In genomic region chr17:86909733-86910495, GRCm38 (mm10) we compare ENCODE assay signal across 9 mouse cellular contexts. TPM values are rescaled to one million over a fixed set of nuclear protein-coding genes. Genes with fewer than 3 reads are reported as not detected.
DNase-seq lines count a peak whose midpoint lies in the region; ATAC-seq and TF ChIP-seq lines count a peak whose summit lies in the region.
"Had no signal": no experiment of that assay in that cellular context is flagged by ENCODE, and none has a peak within 500 bp of the region (broad histone marks: within the 10 kb centered on the region; RNA-seq: fewer than 3 reads in every experiment).

No protein-coding gene starts in this region.

- TF ChIP-seq POLR2A in lung, adult 2 months (IDR thresholded peaks at IDR 0.05; ENCODE audit: borderline replicate concordance, extremely low read depth, low read depth, low read length): no peak

- H3K4me3 ChIP-seq in forebrain, embryonic 10.5 days: no peak overlapping the region
- no peak overlapping the region for H3K4me3 ChIP-seq in forebrain, embryonic 15.5 days
- no peak overlapping the region for H3K4me3 ChIP-seq in lung, adult 2 months (replicated peaks; ENCODE audit: extremely low read depth, low read depth, low read length)
- H3K4me3 ChIP-seq in limb, embryonic 10.5 days: no peak overlapping the region

- peaks cover 22% of the 10 kb centered on the region for H3K27me3 ChIP-seq in forebrain, embryonic 10.5 days (ENCODE audit: poor library complexity, severe bottlenecking)
- no peaks in the 10 kb centered on the region for H3K27me3 ChIP-seq in forebrain, embryonic 15.5 days
- peaks cover 15% of the 10 kb centered on the region; the same call in 1 of the 2 replicates for H3K27me3 ChIP-seq in limb, embryonic 10.5 days (ENCODE audit: low read depth, poor library complexity, severe bottlenecking)

- H3K27ac ChIP-seq in forebrain, embryonic 10.5 days: peak overlapping the region; percentile 56; the same call in 1 of the 2 replicates
- no peak overlapping the region for H3K27ac ChIP-seq in forebrain, embryonic 15.5 days (replicated peaks)
- H3K27ac ChIP-seq in limb, embryonic 10.5 days: no peak overlapping the region
- H3K27ac ChIP-seq: macrophage had no signal

- peak; percentile 61 for TF ChIP-seq CTCF in lung, adult 2 months (IDR thresholded peaks at IDR 0.05; ENCODE audit: insufficient read depth, low read length)

- H3K4me2 ChIP-seq in forebrain, embryonic 15.5 days (replicated peaks): no peak overlapping the region

- H3K36me3 ChIP-seq in forebrain, embryonic 10.5 days (replicated peaks): no peaks in the 10 kb centered on the region
- H3K36me3 ChIP-seq in forebrain, embryonic 15.5 days: no peaks in the 10 kb centered on the region
- no peaks in the 10 kb centered on the region for H3K36me3 ChIP-seq in limb, embryonic 10.5 days

- no peak for ATAC-seq in forebrain, embryonic 15.5 days (replicated peaks)

- WGBS in forebrain, embryonic 10.5 days: 77% methylated on average over 14 of the region's 14 CpGs
- WGBS in forebrain, embryonic 15.5 days: 67% methylated on average over 14 of the region's 14 CpGs
- 68% methylated on average over 14 of the region's 14 CpGs for WGBS in lung, adult 2 months
- WGBS in limb, embryonic 10.5 days: 83% methylated on average over 14 of the region's 14 CpGs

- H3K4me1 ChIP-seq in forebrain, embryonic 10.5 days: peaks cover 16% of the 10 kb centered on the region
- peaks cover 11% of the 10 kb centered on the region for H3K4me1 ChIP-seq in forebrain, embryonic 15.5 days
- peaks cover 10% of the 10 kb centered on the region for H3K4me1 ChIP-seq in lung, adult 2 months (ENCODE audit: control insufficient read depth, insufficient read depth, low read length)
- peaks cover 20% of the 10 kb centered on the region for H3K4me1 ChIP-seq in limb, embryonic 10.5 days

- no peaks in the 10 kb centered on the region for H3K9me3 ChIP-seq in forebrain, embryonic 10.5 days
- no peaks in the 10 kb centered on the region for H3K9me3 ChIP-seq in forebrain, embryonic 15.5 days
- H3K9me3 ChIP-seq in limb, embryonic 10.5 days (replicated peaks): no peaks in the 10 kb centered on the region

- H3K9ac ChIP-seq in forebrain, embryonic 15.5 days (replicated peaks): no peak overlapping the region

- DNase-seq in forebrain, embryonic 10.5 days (ENCODE audit: extremely low spot score, low spot score): peak; percentile 19
- DNase-seq in lung, adult 2 months: no peak
- no peak for DNase-seq in lung, adult 18-20 months
- peak; percentile 51 for DNase-seq in embryo, embryonic 11 days
- DNase-seq in limb, embryonic 10.5 days (ENCODE audit: low spot score): peak; percentile 51
- DNase-seq in thymus, adult 18-20 months: no peak
- no peak for DNase-seq in thymus, postnatal 25 days

RNA-seq across cellular contexts. Expression of gene Tmem247, which starts 7.2 kb away (rescaled TPM):
- polyA plus RNA-seq in forebrain, embryonic 10.5 days (2016; fragmentation: Nextera tagmentation; extraction: Ambion mirVana): not detected in 2 replicates
- polyA plus RNA-seq in forebrain, embryonic 15.5 days (2015; fragmentation: Nextera tagmentation; extraction: Ambion mirVana): not detected in 2 replicates
- not detected in 2 replicates for polyA plus RNA-seq in lung, adult 2 months (2012; rRNA removed)
- not detected in 2 replicates for polyA plus RNA-seq in limb, embryonic 10.5 days (2016; fragmentation: Nextera tagmentation; extraction: Ambion mirVana)
- polyA plus RNA-seq: macrophage had no signal

RNA-seq across cellular contexts. Expression of gene Atp6v1e2, which starts 37.8 kb away (rescaled TPM):
- polyA plus RNA-seq in forebrain, embryonic 10.5 days (2016; fragmentation: Nextera tagmentation; extraction: Ambion mirVana): not detected in 2 replicates
- 0.19 TPM in 1 of 2 replicates, not detected in the other for polyA plus RNA-seq in forebrain, embryonic 15.5 days (2015; fragmentation: Nextera tagmentation; extraction: Ambion mirVana)
- not detected in 2 replicates for polyA plus RNA-seq in lung, adult 2 months (2012; rRNA removed)
- not detected in 2 replicates for polyA plus RNA-seq in limb, embryonic 10.5 days (2016; fragmentation: Nextera tagmentation; extraction: Ambion mirVana)
- polyA plus RNA-seq: macrophage had no signal

RNA-seq across cellular contexts. Expression of gene Rhoq, which starts 53.0 kb away (rescaled TPM):
- polyA plus RNA-seq in forebrain, embryonic 10.5 days (2016; fragmentation: Nextera tagmentation; extraction: Ambion mirVana): 8.1 and 8.2 TPM in 2 replicates
- polyA plus RNA-seq in forebrain, embryonic 15.5 days (2015; fragmentation: Nextera tagmentation; extraction: Ambion mirVana): 4.9 and 5.3 TPM in 2 replicates
- 25.0 and 28.3 TPM in 2 replicates for polyA plus RNA-seq in lung, adult 2 months (2012; rRNA removed)
- 10.5 and 13.3 TPM in 2 replicates for polyA plus RNA-seq in limb, embryonic 10.5 days (2016; fragmentation: Nextera tagmentation; extraction: Ambion mirVana)

Comparison
In these comparisons a context has a peak if more than half of its experiments do, and no peak if none do; other contexts are left out.
1. DNase-seq: peak in forebrain, embryonic 10.5 days (single experiment), embryo, embryonic 11 days (single experiment) and limb, embryonic 10.5 days (single experiment); none in lung, adult 2 months (single experiment), lung, adult 18-20 months (0 of 2), thymus, adult 18-20 months (0 of 2) and thymus, postnatal 25 days (single experiment).